Mouse (Mus musculus) ES-Bruce4 (cell line): ENCODE results near the gene Tlx3.

ENCODE experiments used
- CTCF ChIP-seq: IDR thresholded peaks from one replicate; pipeline ENCODE4 v1.8.1; 2011; ENCODE audit warnings: low read depth, low read length
- POLR2A ChIP-seq: IDR thresholded peaks from one replicate; pipeline ENCODE4 v1.8.1; 2011; ENCODE audit warnings: low read length; ENCODE audit not compliant: insufficient read depth

GRCm38 (mm10) chr11:33199906-33200763, 3.3 kb downstream of the Tlx3 start:
- TF ChIP-seq CTCF (no peak), POLR2A (no peak)
